Mouse (Mus musculus) kidney, adult 11 months (tissue): Measurements from ENCODE around the gene Mrps34.

ENCODE experiments used
- DNase-seq: peaks from one replicate; pipeline ENCODE4 v3.0.0; 2022

Mrps34 gene

GRCm38 (mm10) chr17:24894995-24895547 is at the start of gene Mrps34, which contains the start of gene Eme2:
Mrps34 (plus strand) TSS chr17:24895116.
Eme2 (minus strand) TSS chr17:24895087.
- peak; percentile 80 for DNase-seq

GRCm38 (mm10) chr17:24847386-24847785 is 47.5 kb upstream of the Mrps34 start:
- DNase-seq, result peak; percentile 87

- DNase-seq, result peak; percentile 77
Measured at GRCm38 (mm10) chr17:24848600-24849031, 46.3 kb upstream of the Mrps34 start.

- DNase-seq, result no peak
Measured at GRCm38 (mm10) chr17:24849733-24850064, 45.2 kb upstream of the Mrps34 start.

- DNase-seq, result peak; percentile 99
Measured at GRCm38 (mm10) chr17:24850065-24850772, 44.7 kb upstream of the Mrps34 start, which contains the start of gene Fahd1. Fahd1 (minus strand) TSS chr17:24850364.

GRCm38 (mm10) chr17:24850773-24851127 is 44.2 kb upstream of the Mrps34 start:
- DNase-seq, result no peak

- no peak for DNase-seq
Measured at GRCm38 (mm10) chr17:24851381-24852125, 43.4 kb upstream of the Mrps34 start.

GRCm38 (mm10) chr17:24855838-24856464 is 39.0 kb upstream of the Mrps34 start:
- peak; percentile 63 for DNase-seq

GRCm38 (mm10) chr17:24856589-24856988 is 38.3 kb upstream of the Mrps34 start:
- DNase-seq, result no peak

- peak; percentile 93 for DNase-seq
Measured at GRCm38 (mm10) chr17:24857831-24858470, 37.0 kb upstream of the Mrps34 start.

- no peak for DNase-seq
Measured at GRCm38 (mm10) chr17:24858967-24859366, 35.9 kb upstream of the Mrps34 start.

GRCm38 (mm10) chr17:24860076-24860475 is 34.8 kb upstream of the Mrps34 start:
- DNase-seq, result no peak

GRCm38 (mm10) chr17:24861785-24862184 is 33.1 kb upstream of the Mrps34 start:
- no peak for DNase-seq

- no peak for DNase-seq
Measured at GRCm38 (mm10) chr17:24865776-24866175, 29.1 kb upstream of the Mrps34 start, which contains the start of gene Igfals. Igfals (plus strand) TSS chr17:24865997.

- DNase-seq, result no peak
Measured at GRCm38 (mm10) chr17:24867914-24868313, 27.0 kb upstream of the Mrps34 start.

- DNase-seq, result no peak
Measured at GRCm38 (mm10) chr17:24873695-24874404, 21.1 kb upstream of the Mrps34 start.

GRCm38 (mm10) chr17:24874405-24874745 is 20.5 kb upstream of the Mrps34 start:
- DNase-seq, result no peak

GRCm38 (mm10) chr17:24874989-24875388 is 19.9 kb upstream of the Mrps34 start:
- DNase-seq, result no peak

- DNase-seq, result peak; percentile 76
Measured at GRCm38 (mm10) chr17:24877336-24878116, 17.4 kb upstream of the Mrps34 start.

GRCm38 (mm10) chr17:24878117-24878397 is 16.9 kb upstream of the Mrps34 start:
- peak; percentile 94 for DNase-seq

- peak; percentile 63 for DNase-seq
Measured at GRCm38 (mm10) chr17:24878531-24878930, 16.4 kb upstream of the Mrps34 start.
